Mouse (Mus musculus): Measurements from ENCODE around the gene Nat8l. TPM values are rescaled to one million over a fixed set of nuclear protein-coding genes. Genes with fewer than 3 reads are reported as not detected.

Nat8l gene
- total and polyA plus RNA-seq, 3 experiments: not detected

- Histone ChIP-seq H3K4me1 (ENCODE audit: insufficient read depth, low read depth, low read length) (no peaks in the 10 kb centered on the region), H3K36me3 (replicated peaks) (no peaks in the 10 kb centered on the region), H3K4me3 (ENCODE audit: low read depth, low read length) (no peak overlapping the region), H3K9me3 (replicated peaks) (peaks cover 30% of the 10 kb centered on the region), H3K27me3 (ENCODE audit: insufficient read depth, low read length) (peaks cover 3% of the 10 kb centered on the region; the same call in 1 of the 2 replicates)
- ATAC-seq (ENCODE audit: extremely low read depth, insufficient number of reproducible peaks, low FRiP score, poor library complexity, severe bottlenecking) (no peak), DNase-seq (ENCODE audit: low spot score) (no peak)
- TF ChIP-seq POLR2AphosphoS5 (IDR thresholded peaks at IDR 0.05; ENCODE audit: insufficient replicate concordance, low read depth, low read length) (no peak), GATA1 (IDR thresholded peaks at IDR 0.05; ENCODE audit: borderline replicate concordance, low read length) (no peak), CTCF (IDR thresholded peaks at IDR 0.05; ENCODE audit: low read depth, low read length) (no peak), GATA2 (IDR thresholded peaks at IDR 0.05; ENCODE audit: borderline replicate concordance, low read depth, low read length) (no peak), TAL1 (conservative IDR thresholded peaks at IDR 0.05; ENCODE audit: low read depth, low read length) (no peak)
Observed at GRCm38 (mm10) chr5:33999466-34000090, 3.8 kb downstream of the Nat8l start.

GRCm38 (mm10) chr5:34000809-34001208 is 5.0 kb downstream of the Nat8l start:
- Histone ChIP-seq H3K4me3 (ENCODE audit: low read depth, low read length) (no peak overlapping the region), H3K4me1 (ENCODE audit: insufficient read depth, low read depth, low read length) (no peaks in the 10 kb centered on the region), H3K9me3 (replicated peaks) (peaks cover 26% of the 10 kb centered on the region), H3K36me3 (replicated peaks) (no peaks in the 10 kb centered on the region), H3K27me3 (ENCODE audit: insufficient read depth, low read length) (peaks cover 3% of the 10 kb centered on the region; the same call in 1 of the 2 replicates)
- no peak for TF ChIP-seq TAL1 (conservative IDR thresholded peaks at IDR 0.05; ENCODE audit: low read depth, low read length)
- no peak for TF ChIP-seq CTCF (IDR thresholded peaks at IDR 0.05; ENCODE audit: low read depth, low read length)
- no peak for TF ChIP-seq GATA1 (IDR thresholded peaks at IDR 0.05; ENCODE audit: borderline replicate concordance, low read length)
- no peak for TF ChIP-seq POLR2AphosphoS5 (IDR thresholded peaks at IDR 0.05; ENCODE audit: insufficient replicate concordance, low read depth, low read length)
- no peak for TF ChIP-seq GATA2 (IDR thresholded peaks at IDR 0.05; ENCODE audit: borderline replicate concordance, low read depth, low read length)
- ATAC-seq (ENCODE audit: extremely low read depth, insufficient number of reproducible peaks, low FRiP score, poor library complexity, severe bottlenecking) (no peak), DNase-seq (ENCODE audit: low spot score) (no peak)

- DNase-seq (ENCODE audit: low spot score) (no peak), ATAC-seq (ENCODE audit: extremely low read depth, insufficient number of reproducible peaks, low FRiP score, poor library complexity, severe bottlenecking) (no peak)
- no peaks in the 10 kb centered on the region for H3K4me1 ChIP-seq (ENCODE audit: insufficient read depth, low read depth, low read length)
- TF ChIP-seq GATA2 (IDR thresholded peaks at IDR 0.05; ENCODE audit: borderline replicate concordance, low read depth, low read length) (no peak), POLR2AphosphoS5 (IDR thresholded peaks at IDR 0.05; ENCODE audit: insufficient replicate concordance, low read depth, low read length) (no peak)
- peaks cover 3% of the 10 kb centered on the region; the same call in 1 of the 2 replicates for H3K27me3 ChIP-seq (ENCODE audit: insufficient read depth, low read length)
- H3K9me3 ChIP-seq (replicated peaks): peaks cover 20% of the 10 kb centered on the region
- no peak overlapping the region for H3K4me3 ChIP-seq (ENCODE audit: low read depth, low read length)
- H3K36me3 ChIP-seq (replicated peaks): no peaks in the 10 kb centered on the region
Observed at GRCm38 (mm10) chr5:34001401-34001800, 5.6 kb downstream of the Nat8l start.

GRCm38 (mm10) chr5:34002636-34003035 is 6.9 kb downstream of the Nat8l start:
- no peaks in the 10 kb centered on the region for H3K4me1 ChIP-seq (ENCODE audit: insufficient read depth, low read depth, low read length)
- H3K27me3 ChIP-seq (ENCODE audit: insufficient read depth, low read length): peaks cover 11% of the 10 kb centered on the region; the same call in 1 of the 2 replicates
- no peak for TF ChIP-seq POLR2AphosphoS5 (IDR thresholded peaks at IDR 0.05; ENCODE audit: insufficient replicate concordance, low read depth, low read length)
- TF ChIP-seq TAL1 (conservative IDR thresholded peaks at IDR 0.05; ENCODE audit: low read depth, low read length): no peak
- TF ChIP-seq GATA1 (IDR thresholded peaks at IDR 0.05; ENCODE audit: borderline replicate concordance, low read length): no peak
- DNase-seq (ENCODE audit: low spot score) (no peak), ATAC-seq (ENCODE audit: extremely low read depth, insufficient number of reproducible peaks, low FRiP score, poor library complexity, severe bottlenecking) (no peak)
- no peaks in the 10 kb centered on the region for H3K36me3 ChIP-seq (replicated peaks)
- H3K9me3 ChIP-seq (replicated peaks): peaks cover 8% of the 10 kb centered on the region
- H3K4me3 ChIP-seq (ENCODE audit: low read depth, low read length): no peak overlapping the region

- Histone ChIP-seq H3K4me1 (ENCODE audit: insufficient read depth, low read depth, low read length) (no peaks in the 10 kb centered on the region), H3K36me3 (replicated peaks) (no peaks in the 10 kb centered on the region), H3K9me3 (replicated peaks) (no peaks in the 10 kb centered on the region), H3K27me3 (ENCODE audit: insufficient read depth, low read length) (peaks cover 15% of the 10 kb centered on the region; the same call in 1 of the 2 replicates), H3K4me3 (ENCODE audit: low read depth, low read length) (no peak overlapping the region)
- TF ChIP-seq TAL1 (conservative IDR thresholded peaks at IDR 0.05; ENCODE audit: low read depth, low read length) (no peak), GATA2 (IDR thresholded peaks at IDR 0.05; ENCODE audit: borderline replicate concordance, low read depth, low read length) (no peak), POLR2AphosphoS5 (IDR thresholded peaks at IDR 0.05; ENCODE audit: insufficient replicate concordance, low read depth, low read length) (no peak), GATA1 (IDR thresholded peaks at IDR 0.05; ENCODE audit: borderline replicate concordance, low read length) (no peak), CTCF (IDR thresholded peaks at IDR 0.05; ENCODE audit: low read depth, low read length) (no peak)
- ATAC-seq (ENCODE audit: extremely low read depth, insufficient number of reproducible peaks, low FRiP score, poor library complexity, severe bottlenecking) (no peak), DNase-seq (ENCODE audit: low spot score) (no peak)
Observed at GRCm38 (mm10) chr5:34004618-34005017, 8.8 kb downstream of the Nat8l start.

GRCm38 (mm10) chr5:34006832-34007231 is 11.0 kb downstream of the Nat8l start:
- H3K4me3 ChIP-seq (ENCODE audit: low read depth, low read length): no peak overlapping the region
- ATAC-seq (ENCODE audit: extremely low read depth, insufficient number of reproducible peaks, low FRiP score, poor library complexity, severe bottlenecking): no peak
- no peak for TF ChIP-seq TAL1 (conservative IDR thresholded peaks at IDR 0.05; ENCODE audit: low read depth, low read length)
- no peak for TF ChIP-seq POLR2AphosphoS5 (IDR thresholded peaks at IDR 0.05; ENCODE audit: insufficient replicate concordance, low read depth, low read length)
- TF ChIP-seq GATA1 (IDR thresholded peaks at IDR 0.05; ENCODE audit: borderline replicate concordance, low read length): no peak
- TF ChIP-seq GATA2 (IDR thresholded peaks at IDR 0.05; ENCODE audit: borderline replicate concordance, low read depth, low read length): no peak
- no peak for TF ChIP-seq CTCF (IDR thresholded peaks at IDR 0.05; ENCODE audit: low read depth, low read length)
- DNase-seq (ENCODE audit: low spot score): no peak
- H3K36me3 ChIP-seq (replicated peaks): no peaks in the 10 kb centered on the region
- peaks cover 17% of the 10 kb centered on the region; the same call in 1 of the 2 replicates for H3K27me3 ChIP-seq (ENCODE audit: insufficient read depth, low read length)
- H3K9me3 ChIP-seq (replicated peaks): no peaks in the 10 kb centered on the region
- H3K4me1 ChIP-seq (ENCODE audit: insufficient read depth, low read depth, low read length): no peaks in the 10 kb centered on the region

All from G1E (cell line).